ENCODE assay signal across 1 mouse cellular context in the genomic region with DNA sequence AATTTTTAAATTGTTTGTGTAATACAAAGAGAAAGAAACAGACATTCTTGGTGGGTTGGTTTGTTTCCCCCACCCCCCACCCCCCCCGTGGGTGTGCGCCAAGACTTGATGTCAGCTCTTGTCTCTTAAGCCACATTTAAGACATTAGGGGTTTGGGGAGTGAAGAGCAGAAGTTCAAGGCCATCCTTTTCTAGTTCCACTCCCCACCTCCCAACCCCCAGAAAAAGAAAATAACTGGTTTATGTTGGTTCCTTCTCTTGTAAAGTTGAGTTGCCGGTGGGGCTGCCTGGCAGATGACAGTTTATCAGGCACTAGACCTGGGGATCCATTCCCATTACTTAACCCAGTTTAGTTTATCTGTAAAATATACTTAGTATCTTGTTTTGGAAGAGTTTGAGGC.
TF ChIP-seq lines count a peak whose summit lies in the region.

No protein-coding gene starts in this region.

TF ChIP-seq in C2C12, 6 proteins besides CTCF, POLR2A, EP300 and RAD21 (continued from another document):
- TF ChIP-seq USF1 (IDR thresholded peaks at IDR 0.05; ENCODE audit: low read depth): no peak
- TF ChIP-seq CEBPB (IDR thresholded peaks at IDR 0.05; ENCODE audit: low read depth): no peak
